Mouse (Mus musculus): ENCODE measurements around the gene Esr1. TPM values are rescaled to one million over a fixed set of nuclear protein-coding genes. Genes with fewer than 3 reads are reported as not detected.

Gene Esr1
- polyA plus RNA-seq, 1 experiment from 2014 or later, result 0.24 TPM

DNA sequence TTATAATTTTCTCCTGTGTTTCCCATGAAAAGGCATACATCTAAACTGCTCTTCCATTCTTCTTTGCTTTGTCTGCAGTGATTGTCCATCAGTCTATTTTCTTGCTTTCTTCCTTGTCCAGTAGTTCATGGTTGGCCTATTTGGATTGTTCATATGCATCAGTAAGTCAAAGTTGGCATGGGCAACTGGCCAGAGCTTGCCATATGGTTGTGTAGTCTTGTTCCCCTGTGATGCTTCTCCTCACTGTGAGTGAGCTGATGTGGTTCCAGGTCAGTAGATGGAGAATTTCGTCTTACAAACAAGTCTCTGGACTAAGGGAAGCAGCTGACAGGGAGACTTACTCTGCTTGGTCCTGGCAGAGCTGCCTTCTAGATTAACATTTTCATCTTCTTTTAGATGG, 270.0 kb downstream of the Esr1 start:
- no peak for ATAC-seq (ENCODE audit: insufficient number of reproducible peaks, insufficient read depth, low FRiP score, low TSS enrichment, low read depth)
- Histone ChIP-seq H3K4me2 (no peak overlapping the region), H3K27me3 (no peaks in the 10 kb centered on the region), H3K9ac (no peak overlapping the region), H3K36me3 (no peaks in the 10 kb centered on the region), H3K4me3 (no peak overlapping the region), H3K4me1 (no peaks in the 10 kb centered on the region), H3K9me3 (0 out of 2 replicates have a peak, but pooled peaks cover 6% of the 10 kb centered on the region), H3K27ac (no peak overlapping the region)
- 88% methylated on average over 1 of the region's 1 CpGs for WGBS

DNA sequence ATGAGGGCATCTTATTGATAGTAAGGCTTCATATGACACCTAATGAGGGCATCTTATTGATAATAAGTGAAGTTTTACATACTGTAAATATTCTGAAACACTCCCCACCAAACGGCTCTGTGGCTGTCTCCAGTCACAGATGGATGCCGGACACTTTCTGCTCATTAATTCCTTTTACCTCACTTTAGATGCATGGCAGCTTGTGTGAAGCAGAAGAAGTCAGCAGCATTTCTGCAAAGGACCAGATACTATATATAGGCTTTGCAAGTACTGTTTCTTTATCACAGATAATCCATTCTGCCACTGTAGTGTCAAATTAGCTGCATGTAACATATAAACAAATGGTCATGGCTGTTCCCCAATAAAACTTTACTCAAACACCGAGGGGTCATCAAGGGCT, 274.1 kb downstream of the Esr1 start:
- Histone ChIP-seq H3K27me3 (no peaks in the 10 kb centered on the region), H3K4me2 (no peak overlapping the region), H3K9ac (no peak overlapping the region), H3K36me3 (no peaks in the 10 kb centered on the region), H3K27ac (no peak overlapping the region), H3K4me3 (no peak overlapping the region), H3K9me3 (no peaks in the 10 kb centered on the region), H3K4me1 (no peaks in the 10 kb centered on the region)
- 81% methylated on average over 3 of the region's 3 CpGs for WGBS
- no peak for ATAC-seq (ENCODE audit: insufficient number of reproducible peaks, insufficient read depth, low FRiP score, low TSS enrichment, low read depth)

- Histone ChIP-seq H3K4me2 (no peak overlapping the region), H3K36me3 (no peaks in the 10 kb centered on the region), H3K4me1 (no peaks in the 10 kb centered on the region), H3K9me3 (no peaks in the 10 kb centered on the region), H3K9ac (no peak overlapping the region), H3K4me3 (no peak overlapping the region), H3K27ac (no peak overlapping the region), H3K27me3 (no peaks in the 10 kb centered on the region)
- ATAC-seq (ENCODE audit: insufficient number of reproducible peaks, insufficient read depth, low FRiP score, low TSS enrichment, low read depth), result no peak
- WGBS, result 89% methylated on average over 8 of the region's 8 CpGs
Observed at GRCm38 (mm10) chr10:4885961-4886360, 274.6 kb downstream of the Esr1 start.

- no peak overlapping the region for H3K4me2 ChIP-seq
- H3K4me3 ChIP-seq, result no peak overlapping the region
- no peaks in the 10 kb centered on the region for H3K4me1 ChIP-seq
- H3K36me3 ChIP-seq, result no peaks in the 10 kb centered on the region
- no peaks in the 10 kb centered on the region for H3K27me3 ChIP-seq
- no peak overlapping the region for H3K27ac ChIP-seq
- no peak overlapping the region for H3K9ac ChIP-seq
- no peak for ATAC-seq (ENCODE audit: insufficient number of reproducible peaks, insufficient read depth, low FRiP score, low TSS enrichment, low read depth)
- no peaks in the 10 kb centered on the region for H3K9me3 ChIP-seq
- 46% methylated on average over 1 of the region's 1 CpGs for WGBS
Observed at GRCm38 (mm10) chr10:4893475-4893874, 282.1 kb downstream of the Esr1 start.

GRCm38 (mm10) chr10:4897789-4898188, 286.4 kb downstream of the Esr1 start:
- Histone ChIP-seq H3K4me1 (no peaks in the 10 kb centered on the region), H3K4me3 (no peak overlapping the region), H3K27me3 (no peaks in the 10 kb centered on the region), H3K9me3 (no peaks in the 10 kb centered on the region), H3K4me2 (no peak overlapping the region), H3K36me3 (no peaks in the 10 kb centered on the region), H3K9ac (no peak overlapping the region), H3K27ac (no peak overlapping the region)
- 71% methylated on average over 4 of the region's 4 CpGs for WGBS
- no peak for ATAC-seq (ENCODE audit: insufficient number of reproducible peaks, insufficient read depth, low FRiP score, low TSS enrichment, low read depth)

GRCm38 (mm10) chr10:4900324-4900723, 288.9 kb downstream of the Esr1 start:
- no peaks in the 10 kb centered on the region for H3K36me3 ChIP-seq
- no peaks in the 10 kb centered on the region for H3K4me1 ChIP-seq
- no peak overlapping the region for H3K27ac ChIP-seq
- no peaks in the 10 kb centered on the region for H3K9me3 ChIP-seq
- no peak for ATAC-seq (ENCODE audit: insufficient number of reproducible peaks, insufficient read depth, low FRiP score, low TSS enrichment, low read depth)
- no peak overlapping the region for H3K4me3 ChIP-seq
- 73% methylated on average over 7 of the region's 7 CpGs for WGBS
- no peak overlapping the region for H3K9ac ChIP-seq
- no peaks in the 10 kb centered on the region for H3K27me3 ChIP-seq
- H3K4me2 ChIP-seq, result no peak overlapping the region

GRCm38 (mm10) chr10:4909271-4909670, 297.9 kb downstream of the Esr1 start:
- H3K9me3 ChIP-seq, result no peaks in the 10 kb centered on the region
- WGBS, result 84% methylated on average over 2 of the region's 2 CpGs
- H3K4me3 ChIP-seq, result no peak overlapping the region
- H3K4me1 ChIP-seq, result no peaks in the 10 kb centered on the region
- no peak overlapping the region for H3K27ac ChIP-seq
- no peak for ATAC-seq (ENCODE audit: insufficient number of reproducible peaks, insufficient read depth, low FRiP score, low TSS enrichment, low read depth)
- no peak overlapping the region for H3K4me2 ChIP-seq
- no peak overlapping the region for H3K9ac ChIP-seq
- no peaks in the 10 kb centered on the region for H3K27me3 ChIP-seq
- no peaks in the 10 kb centered on the region for H3K36me3 ChIP-seq

DNA sequence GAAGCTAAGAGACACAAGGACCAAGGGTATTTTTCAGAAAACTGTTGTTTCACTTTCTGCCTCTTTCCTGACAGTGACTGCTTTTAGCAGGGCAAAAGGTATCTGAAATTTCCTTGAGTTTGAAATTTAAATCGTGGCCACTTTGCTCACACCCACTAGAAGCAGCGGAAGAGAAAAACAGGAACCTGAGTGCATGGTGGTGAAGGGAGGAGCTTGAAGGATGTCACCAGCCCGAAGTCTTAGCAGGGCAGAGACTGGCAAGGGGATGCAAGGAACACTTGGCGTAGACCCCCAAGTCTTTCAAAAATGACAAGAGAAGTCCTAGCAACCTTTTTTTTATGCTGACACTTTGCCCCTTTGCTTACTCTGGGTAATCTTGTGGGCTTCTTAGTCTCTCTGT, 299.1 kb downstream of the Esr1 start:
- Histone ChIP-seq H3K27ac (no peak overlapping the region), H3K9me3 (no peaks in the 10 kb centered on the region), H3K4me1 (no peaks in the 10 kb centered on the region), H3K36me3 (no peaks in the 10 kb centered on the region), H3K27me3 (no peaks in the 10 kb centered on the region), H3K4me2 (no peak overlapping the region), H3K4me3 (no peak overlapping the region), H3K9ac (no peak overlapping the region)
- 81% methylated on average over 4 of the region's 4 CpGs for WGBS
- no peak for ATAC-seq (ENCODE audit: insufficient number of reproducible peaks, insufficient read depth, low FRiP score, low TSS enrichment, low read depth)

- no peaks in the 10 kb centered on the region for H3K4me1 ChIP-seq
- H3K9me3 ChIP-seq, result no peaks in the 10 kb centered on the region
- H3K27ac ChIP-seq, result no peak overlapping the region
- no peak overlapping the region for H3K9ac ChIP-seq
- no peak overlapping the region for H3K4me2 ChIP-seq
- H3K36me3 ChIP-seq, result no peaks in the 10 kb centered on the region
- no peak for ATAC-seq (ENCODE audit: insufficient number of reproducible peaks, insufficient read depth, low FRiP score, low TSS enrichment, low read depth)
- H3K27me3 ChIP-seq, result no peaks in the 10 kb centered on the region
- no peak overlapping the region for H3K4me3 ChIP-seq
- WGBS, result 93% methylated on average over 4 of the region's 4 CpGs
Observed at GRCm38 (mm10) chr10:4919046-4919445, 307.7 kb downstream of the Esr1 start.

DNA sequence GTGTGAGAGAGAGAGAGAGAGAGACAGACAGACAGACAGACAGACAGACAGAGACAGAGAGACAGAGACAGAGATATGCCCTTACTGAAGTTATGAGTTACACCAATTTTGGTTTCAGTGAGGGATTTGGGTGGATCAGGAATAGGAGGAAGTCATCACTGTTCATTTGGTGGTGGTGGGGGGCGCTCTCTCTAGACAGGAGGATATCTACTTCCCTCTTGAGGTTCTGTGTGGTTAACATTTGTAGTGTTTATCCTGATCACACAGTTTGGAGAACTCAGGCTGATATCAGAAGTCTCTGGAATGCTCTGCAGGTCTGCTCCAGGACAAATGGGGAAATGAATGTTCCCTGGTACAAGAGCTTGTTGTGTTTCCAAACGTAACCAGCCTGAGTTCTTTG, 312.2 kb downstream of the Esr1 start:
- ATAC-seq (ENCODE audit: insufficient number of reproducible peaks, insufficient read depth, low FRiP score, low TSS enrichment, low read depth), result no peak
- WGBS, result 70% methylated on average over 2 of the region's 2 CpGs

DNA sequence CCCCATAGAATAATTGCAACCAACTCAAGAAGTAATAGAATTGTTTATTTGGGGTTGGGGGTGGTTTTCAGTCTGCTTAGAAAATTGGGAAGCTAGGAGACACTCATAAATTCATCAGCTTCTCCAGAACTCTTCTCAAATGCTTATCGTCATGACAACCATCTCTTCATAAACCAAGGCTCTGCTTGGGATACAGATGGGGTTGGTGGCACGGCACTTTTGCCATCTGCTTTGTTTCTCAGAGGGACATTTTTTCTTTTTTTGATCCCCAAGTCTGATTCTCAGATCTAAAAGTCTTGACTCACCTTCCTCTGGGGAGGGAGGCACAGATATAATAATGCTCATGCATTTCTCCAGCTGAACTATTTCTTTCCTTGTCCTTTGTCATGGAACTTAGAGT, 313.0 kb downstream of the Esr1 start:
- 78% methylated on average over 2 of the region's 2 CpGs for WGBS
- no peaks in the 10 kb centered on the region for H3K9me3 ChIP-seq
- H3K4me1 ChIP-seq, result no peaks in the 10 kb centered on the region
- H3K9ac ChIP-seq, result no peak overlapping the region
- no peak overlapping the region for H3K4me2 ChIP-seq
- H3K4me3 ChIP-seq, result no peak overlapping the region
- ATAC-seq (ENCODE audit: insufficient number of reproducible peaks, insufficient read depth, low FRiP score, low TSS enrichment, low read depth), result no peak
- no peaks in the 10 kb centered on the region for H3K36me3 ChIP-seq
- H3K27ac ChIP-seq, result no peak overlapping the region
- no peaks in the 10 kb centered on the region for H3K27me3 ChIP-seq

More for the DNA sequence above, 312.2 kb downstream of the Esr1 start:
- Histone ChIP-seq H3K27me3 (no peaks in the 10 kb centered on the region), H3K9ac (no peak overlapping the region), H3K36me3 (no peaks in the 10 kb centered on the region), H3K4me1 (no peaks in the 10 kb centered on the region), H3K27ac (no peak overlapping the region), H3K4me2 (no peak overlapping the region), H3K4me3 (no peak overlapping the region), H3K9me3 (no peaks in the 10 kb centered on the region)

DNA sequence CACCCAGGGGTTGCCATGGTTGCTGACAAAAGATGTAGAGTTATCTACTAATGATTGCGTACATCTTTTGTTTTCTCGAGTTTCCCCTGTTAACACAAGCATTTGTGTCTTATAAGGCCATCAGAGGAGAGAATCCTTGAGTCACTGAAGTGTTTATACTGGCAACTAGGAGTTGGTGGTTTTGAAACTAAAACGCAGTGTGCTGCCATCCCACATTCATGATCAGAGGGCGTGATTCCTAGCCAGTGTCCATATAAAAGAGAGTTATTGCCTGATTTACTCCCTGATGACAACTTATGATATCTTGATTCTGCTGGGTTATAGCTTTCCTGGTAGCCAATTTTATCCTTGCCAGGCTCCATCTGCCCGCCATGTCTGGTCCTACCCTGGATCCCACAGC, 331.8 kb downstream of the Esr1 start:
- Histone ChIP-seq H3K9me3 (no peaks in the 10 kb centered on the region), H3K4me3 (no peak overlapping the region), H3K9ac (no peak overlapping the region), H3K4me1 (no peaks in the 10 kb centered on the region), H3K4me2 (no peak overlapping the region), H3K27ac (no peak overlapping the region), H3K36me3 (no peaks in the 10 kb centered on the region), H3K27me3 (no peaks in the 10 kb centered on the region)
- no peak for ATAC-seq (ENCODE audit: insufficient number of reproducible peaks, insufficient read depth, low FRiP score, low TSS enrichment, low read depth)
- WGBS, result 84% methylated on average over 5 of the region's 5 CpGs

GRCm38 (mm10) chr10:4944725-4945124, 333.3 kb downstream of the Esr1 start:
- no peaks in the 10 kb centered on the region for H3K36me3 ChIP-seq
- no peaks in the 10 kb centered on the region for H3K4me1 ChIP-seq
- H3K27ac ChIP-seq, result no peak overlapping the region
- no peaks in the 10 kb centered on the region for H3K9me3 ChIP-seq
- ATAC-seq (ENCODE audit: insufficient number of reproducible peaks, insufficient read depth, low FRiP score, low TSS enrichment, low read depth), result no peak
- no peak overlapping the region for H3K4me3 ChIP-seq
- WGBS, result 44% methylated on average over 2 of the region's 2 CpGs
- no peak overlapping the region for H3K9ac ChIP-seq
- H3K4me2 ChIP-seq, result no peak overlapping the region
- H3K27me3 ChIP-seq, result no peaks in the 10 kb centered on the region

All from embryonic facial prominence, embryonic 13.5 days (tissue).